Mouse (Mus musculus): ENCODE data around the gene Arl15. TPM values are rescaled to one million over a fixed set of nuclear protein-coding genes. Genes with fewer than 3 reads are reported as not detected.

Gene Arl15
- total RNA-seq, 1 experiment from 2014 or later = 16.2 TPM

- ATAC-seq (replicated peaks in 1 of 2; ENCODE audit: insufficient read depth in 1 of 2, low FRiP score in 2 of 2, low TSS enrichment in 1 of 2, low read depth in 1 of 2, poor library complexity in 2 of 2, severe bottlenecking in 2 of 2) = no peak
Measured at GRCm38 (mm10) chr13:114202806-114203570, 408.7 kb downstream of the Arl15 start.

Other genes with a start within 250 kb of the Arl15 start
- 27.2 and 30.5 TPM in 2 replicates for gene Snx18, start 175.9 kb upstream of the Arl15 start, total RNA-seq (2017)
- gene Hspb3, start 130.8 kb upstream of the Arl15 start, total RNA-seq (2017) = not detected in 2 replicates

Data from hematopoietic stem cell, adult 5-6 weeks (primary cell).